Comparison of ENCODE assay signal across 8 mouse cellular contexts in genomic region chr5:73256352-73257065, GRCm38 (mm10). TPM values are rescaled to one million over a fixed set of nuclear protein-coding genes. Genes with fewer than 3 reads are reported as not detected.
DNase-seq lines count a peak whose midpoint lies in the region; ATAC-seq and TF ChIP-seq lines count a peak whose summit lies in the region.

TSS of gene Fryl (minus strand) at chr5:73256619.

- H3K36me3 ChIP-seq in CH12.LX (replicated peaks in 1 of 2; ENCODE audit: control insufficient read depth in 1 of 2, insufficient read depth in 1 of 2, low read length in 1 of 2): peaks cover 0 to 5% of the 10 kb centered on the region in 2 experiments
- no peaks in the 10 kb centered on the region for H3K36me3 ChIP-seq in forebrain, embryonic 11.5 days (ENCODE audit: control insufficient read depth, insufficient read depth, low read length)
- no peaks in the 10 kb centered on the region for H3K36me3 ChIP-seq in heart, embryonic 16.5 days (ENCODE audit: control insufficient read depth, insufficient read depth)
- no peaks in the 10 kb centered on the region; the same call in 1 of the 2 replicates for H3K36me3 ChIP-seq in liver, embryonic 15.5 days (replicated peaks)
- no peaks in the 10 kb centered on the region for H3K36me3 ChIP-seq in neural tube, embryonic 12.5 days

- peak; percentile 98 for ATAC-seq in forebrain, embryonic 11.5 days (replicated peaks; ENCODE audit: low FRiP score)
- ATAC-seq in heart, embryonic 16.5 days (replicated peaks; ENCODE audit: extremely low read depth, insufficient read depth, low FRiP score): peak; percentile 97
- peak; percentile 96 for ATAC-seq in liver, embryonic 15.5 days (ENCODE audit: insufficient read depth)
- ATAC-seq in neural tube, embryonic 12.5 days (ENCODE audit: low FRiP score, low read depth): peak; percentile 98

- dilution Hi-C loops in CH12.LX (cut with MboI; ENCODE audit: extremely low pct_ligation_motif_present, extremely low pct_unique_long_range_greater_than_20kb, low sequenced_read_pairs): no loop called here

- H3K27ac ChIP-seq in CH12.LX (ENCODE audit: insufficient read depth, low read depth): peak within 1 kb of the TSS; percentile 15
- peak within 1 kb of the TSS; percentile 91 for H3K27ac ChIP-seq in forebrain, embryonic 11.5 days (ENCODE audit: low read depth, low read length)
- peak within 1 kb of the TSS; percentile 95 for H3K27ac ChIP-seq in heart, embryonic 16.5 days (ENCODE audit: low read length)
- H3K27ac ChIP-seq in liver, embryonic 15.5 days (replicated peaks): peak within 1 kb of the TSS; percentile 92
- H3K27ac ChIP-seq in neural tube, embryonic 12.5 days: peak within 1 kb of the TSS; percentile 93

- peak; percentile 79 for TF ChIP-seq POLR2A in CH12.LX (IDR thresholded peaks at IDR 0.05; ENCODE audit: low read depth, low read length)

- in situ Hi-C loops in CH12.LX (cut with MboI; ENCODE audit: low pct_ligation_motif_present, low pct_unique_long_range_greater_than_20kb, low sequenced_read_pairs): loop anchor here (10.0 kb wide), 1 partner anchor 52 kb away; no protein-coding TSS in a partner anchor

- WGBS in forebrain, embryonic 11.5 days: 1% methylated on average over 43 of the region's 44 CpGs
- WGBS in heart, embryonic 16.5 days: under 1% methylated on average over 44 of the region's 44 CpGs
- under 1% methylated on average over 44 of the region's 44 CpGs for WGBS in liver, embryonic 15.5 days (ENCODE audit: insufficient replicate concordance)
- WGBS in neural tube, embryonic 12.5 days: under 1% methylated on average over 44 of the region's 44 CpGs

- peak within 1 kb of the TSS; percentile 91 for H3K9ac ChIP-seq in CH12.LX (ENCODE audit: insufficient read depth, low read depth)
- H3K9ac ChIP-seq in forebrain, embryonic 11.5 days (ENCODE audit: low read length): peak within 1 kb of the TSS; percentile 95
- peak within 1 kb of the TSS; percentile 96 for H3K9ac ChIP-seq in heart, embryonic 16.5 days (ENCODE audit: low read length)
- H3K9ac ChIP-seq in liver, embryonic 15.5 days: peak within 1 kb of the TSS; percentile 89
- peak within 1 kb of the TSS; percentile 94 for H3K9ac ChIP-seq in neural tube, embryonic 12.5 days

- H3K4me1 ChIP-seq in CH12.LX (ENCODE audit: control insufficient read depth in 1 of 2, insufficient read depth in 2 of 2): peaks cover 5 to 32% of the 10 kb centered on the region in 2 experiments; a peak in 3 of 4 replicates
- H3K4me1 ChIP-seq in forebrain, embryonic 11.5 days (replicated peaks; ENCODE audit: control insufficient read depth, insufficient read depth, low read length): no peaks in the 10 kb centered on the region
- H3K4me1 ChIP-seq in heart, embryonic 16.5 days (ENCODE audit: control insufficient read depth, insufficient read depth, low read length): peaks cover 29% of the 10 kb centered on the region
- peaks cover 54% of the 10 kb centered on the region for H3K4me1 ChIP-seq in liver, embryonic 15.5 days (replicated peaks)
- peaks cover 17% of the 10 kb centered on the region for H3K4me1 ChIP-seq in neural tube, embryonic 12.5 days

- no peaks in the 10 kb centered on the region for H3K9me3 ChIP-seq in CH12.LX (replicated peaks; ENCODE audit: low read length)
- H3K9me3 ChIP-seq in forebrain, embryonic 11.5 days (ENCODE audit: control insufficient read depth, low read length): no peaks in the 10 kb centered on the region
- no peaks in the 10 kb centered on the region for H3K9me3 ChIP-seq in heart, embryonic 16.5 days (replicated peaks; ENCODE audit: control insufficient read depth, low read length)
- no peaks in the 10 kb centered on the region for H3K9me3 ChIP-seq in liver, embryonic 15.5 days (replicated peaks)
- H3K9me3 ChIP-seq in neural tube, embryonic 12.5 days: no peaks in the 10 kb centered on the region

- no peak for TF ChIP-seq RAD21 in CH12.LX (IDR thresholded peaks at IDR 0.05; ENCODE audit: low read depth, low read length)

- no peak for TF ChIP-seq EP300 in CH12.LX (IDR thresholded peaks at IDR 0.05; ENCODE audit: low read length)

- H3K4me2 ChIP-seq in CH12.LX (ENCODE audit: insufficient read depth, low read depth, poor library complexity, severe bottlenecking): peak within 1 kb of the TSS; percentile 91
- peak within 1 kb of the TSS; percentile 66 for H3K4me2 ChIP-seq in forebrain, embryonic 11.5 days (ENCODE audit: low read depth, low read length, severe bottlenecking)
- peak within 1 kb of the TSS; percentile 96 for H3K4me2 ChIP-seq in heart, embryonic 16.5 days (ENCODE audit: low read depth, low read length)
- peak within 1 kb of the TSS; percentile 95 for H3K4me2 ChIP-seq in liver, embryonic 15.5 days
- peak within 1 kb of the TSS; percentile 71 for H3K4me2 ChIP-seq in neural tube, embryonic 12.5 days (replicated peaks)

- DNase-seq in CH12.LX (ENCODE audit: extremely low read depth): peak; percentile 98
- peak; percentile 97 for DNase-seq in c-Kit-positive CD71-positive TER-119-negative erythroid progenitor cells, embryonic 14.5 days (ENCODE audit: low read depth)
- peak; percentile 100 for DNase-seq in forebrain, embryonic 11.5 days (ENCODE audit: low spot score)
- DNase-seq in kidney, postnatal 36 days: peak; percentile 99
- peak; percentile 99 for DNase-seq in telencephalon, adult 2 months (ENCODE audit: low read depth, low spot score)

- H3K79me2 ChIP-seq in CH12.LX (replicated peaks; ENCODE audit: control insufficient read depth, extremely low read depth, insufficient read depth, poor library complexity, severe bottlenecking): peaks cover 38% of the 10 kb centered on the region

- peak within 1 kb of the TSS; percentile 78 to 95 (median 94) for H3K4me3 ChIP-seq in CH12.LX (replicated peaks in 1 of 3; ENCODE audit: low read depth in 2 of 3, low read length in 2 of 3, poor library complexity in 1 of 3)
- H3K4me3 ChIP-seq in forebrain, embryonic 11.5 days (ENCODE audit: low read depth, low read length): peak within 1 kb of the TSS; percentile 95
- H3K4me3 ChIP-seq in heart, embryonic 16.5 days (ENCODE audit: low read length): peak within 1 kb of the TSS; percentile 92
- H3K4me3 ChIP-seq in liver, embryonic 15.5 days (replicated peaks): peak within 1 kb of the TSS; percentile 95
- peak within 1 kb of the TSS; percentile 93 for H3K4me3 ChIP-seq in neural tube, embryonic 12.5 days

- no peak for TF ChIP-seq CTCF in CH12.LX (conservative IDR thresholded peaks at IDR 0.05 in 1 of 2, IDR thresholded peaks at IDR 0.05 in 1 of 2; ENCODE audit: low read depth in 2 of 2, low read length in 2 of 2)

- H3K27me3 ChIP-seq in CH12.LX (replicated peaks): no peaks in the 10 kb centered on the region
- no peaks in the 10 kb centered on the region for H3K27me3 ChIP-seq in forebrain, embryonic 11.5 days (ENCODE audit: control insufficient read depth, insufficient read depth, low read length)
- no peaks in the 10 kb centered on the region for H3K27me3 ChIP-seq in heart, embryonic 16.5 days (ENCODE audit: control insufficient read depth, insufficient read depth, low read length)
- H3K27me3 ChIP-seq in liver, embryonic 15.5 days: no peaks in the 10 kb centered on the region
- no peaks in the 10 kb centered on the region for H3K27me3 ChIP-seq in neural tube, embryonic 12.5 days (replicated peaks)

TF ChIP-seq in CH12.LX, 34 proteins besides CTCF, POLR2A, EP300 and RAD21 (continues in another document):
- no peak for TF ChIP-seq JUN (IDR thresholded peaks at IDR 0.05; ENCODE audit: insufficient read depth, low read depth, low read length)
- peak; percentile 89 for TF ChIP-seq POLR2AphosphoS2 (IDR thresholded peaks at IDR 0.05; ENCODE audit: low read depth, low read length)
- no peak; the same call in 1 of the 2 replicates for TF ChIP-seq MAX (IDR thresholded peaks at IDR 0.05; ENCODE audit: low read length)
- TF ChIP-seq JUND (conservative IDR thresholded peaks at IDR 0.05; ENCODE audit: low read depth, low read length): no peak
- TF ChIP-seq TBP (conservative IDR thresholded peaks at IDR 0.05; ENCODE audit: low read depth, low read length): peak; percentile 94
- no peak for TF ChIP-seq MAZ (IDR thresholded peaks at IDR 0.05; ENCODE audit: low read depth, low read length)
- no peak for TF ChIP-seq MEF2A (IDR thresholded peaks at IDR 0.05; ENCODE audit: borderline replicate concordance, low read depth, low read length)
- peak; percentile 58; the same call in 1 of the 2 replicates for TF ChIP-seq TCF12 (IDR thresholded peaks at IDR 0.05; ENCODE audit: low read depth, low read length)
- peak; percentile 10; the same call in 1 of the 2 replicates for TF ChIP-seq NRF1 (IDR thresholded peaks at IDR 0.05; ENCODE audit: low read depth, low read length)
- TF ChIP-seq MAFK (IDR thresholded peaks at IDR 0.05; ENCODE audit: insufficient replicate concordance, low read length): no peak
- TF ChIP-seq RCOR1 (conservative IDR thresholded peaks at IDR 0.05; ENCODE audit: low read depth, low read length): no peak
- no peak for TF ChIP-seq UBTF (IDR thresholded peaks at IDR 0.05; ENCODE audit: low read depth, low read length)
- peak; percentile 70 for TF ChIP-seq ELF1 (IDR thresholded peaks at IDR 0.05; ENCODE audit: low read depth, low read length)
- TF ChIP-seq ZC3H11A (IDR thresholded peaks at IDR 0.05; ENCODE audit: low read depth, low read length): no peak
- TF ChIP-seq ZMIZ1 (IDR thresholded peaks at IDR 0.05; ENCODE audit: low read depth, low read length): peak; percentile 76; the same call in 1 of the 2 replicates
- TF ChIP-seq PAX5 (IDR thresholded peaks at IDR 0.05; ENCODE audit: low read length): no peak
- peak; percentile 95 for TF ChIP-seq CHD2 (IDR thresholded peaks at IDR 0.05; ENCODE audit: low read length)
- peak; percentile 51 for TF ChIP-seq HCFC1 (IDR thresholded peaks at IDR 0.05; ENCODE audit: low read depth, low read length)
- no peak for TF ChIP-seq ZNF384 (IDR thresholded peaks at IDR 0.05; ENCODE audit: low read depth, low read length)
- no peak for TF ChIP-seq USF2 (conservative IDR thresholded peaks at IDR 0.05; ENCODE audit: low read depth, low read length)
- TF ChIP-seq MXI1 (IDR thresholded peaks at IDR 0.05; ENCODE audit: low read depth, low read length): peak; percentile 60; the same call in 1 of the 2 replicates
- no peak for TF ChIP-seq E2F4 (IDR thresholded peaks at IDR 0.05; ENCODE audit: insufficient replicate concordance, low read depth, low read length)
- TF ChIP-seq GABPA (IDR thresholded peaks at IDR 0.05; ENCODE audit: insufficient replicate concordance, low read depth, low read length): no peak

RNA-seq across cellular contexts. Expression of gene Fryl, which starts in this region (rescaled TPM):
- 31.3 and 35.0 TPM in 2 replicates for total RNA-seq in CH12.LX (2012; rRNA removed)
- total RNA-seq in CH12.LX (2014; rRNA removed): 23.2 and 23.8 TPM in 2 replicates
- polyA plus RNA-seq in CH12.LX (2012; ENCODE audit: insufficient read length, low read depth): 32.6 and 38.4 TPM in 2 replicates
- 48.0 and 49.6 TPM in 2 replicates for polyA plus RNA-seq in forebrain, embryonic 11.5 days (2014; fragmentation: Nextera tagmentation; extraction: Ambion mirVana)
- polyA plus RNA-seq in heart, embryonic 16.5 days (2015; fragmentation: Nextera tagmentation; extraction: Ambion mirVana): 25.5 and 26.4 TPM in 2 replicates
- polyA plus RNA-seq in liver, embryonic 15.5 days (2015; fragmentation: Nextera tagmentation; extraction: Ambion mirVana): 46.2 and 47.2 TPM in 2 replicates
- polyA plus RNA-seq in neural tube, embryonic 12.5 days (2016; fragmentation: Nextera tagmentation; extraction: Ambion mirVana): 44.8 and 49.7 TPM in 2 replicates

Comparison
In these comparisons a context has a peak if more than half of its experiments do, and no peak if none do; other contexts are left out.
1. Peak in every context shown above with its lines: DNase-seq, ATAC-seq, H3K4me3 ChIP-seq and H3K27ac ChIP-seq.
2. H3K27ac ChIP-seq: peak in every context shown above with its lines; median percentile 95 in heart, embryonic 16.5 days; 93 in neural tube, embryonic 12.5 days; 92 in liver, embryonic 15.5 days; 91 in forebrain, embryonic 11.5 days; 15 in CH12.LX.